Mouse (Mus musculus) MEL (cell line): ENCODE results near the gene Rnasel. TPM values are rescaled to one million over a fixed set of nuclear protein-coding genes. Genes with fewer than 3 reads are reported as not detected.
A peak's percentile ranks its signal among the peaks of the same experiment; 100 is the strongest.
"Not testable (repeated sequence)": the region's sequence is repeated elsewhere in the genome, so short reads cannot be mapped to it uniquely, and the experiment has no call there.

Source experiments
- DNase-seq: peaks from one replicate; pipeline ENCODE4 v3.0.0; 2011; ENCODE audit warnings: low read depth, low spot score
- H3K27ac ChIP-seq: 2 replicates; pipeline ENCODE4 v1.5.1; 2012; ENCODE audit warnings: low read depth, mild to moderate bottlenecking, control low read depth, low read length, moderate library complexity; ENCODE audit not compliant: control insufficient read depth
- H3K27me3 ChIP-seq, 2 experiments: fragments of 150-350 bp in 1 of 2; sonication (generic) in 1 of 2; 2 replicates each; pipeline ENCODE4 v1.6.1; 2012; ENCODE audit warnings: low read length in 2 of 2, mild to moderate bottlenecking in 2 of 2, improper control_type of control experiment in 1 of 2, moderate library complexity in 1 of 2; ENCODE audit not compliant: insufficient read depth in 2 of 2, control insufficient read depth in 1 of 2
- H3K36me3 ChIP-seq, 2 experiments: 2 replicates each; pipeline ENCODE4 v1.6.1; 2012 to 2014; ENCODE audit warnings: low read length in 2 of 2, improper control_type of control experiment in 1 of 2, inconsistent platforms in 1 of 2, mild to moderate bottlenecking in 1 of 2; ENCODE audit not compliant: insufficient read depth in 2 of 2, control insufficient read depth in 1 of 2
- H3K4me1 ChIP-seq, 2 experiments: fragments of 150-350 bp in 1 of 2; sonication (generic) in 1 of 2; 2 replicates each; pipeline ENCODE4 v1.6.1; 2012; ENCODE audit warnings: low read length in 2 of 2, improper control_type of control experiment in 1 of 2, mild to moderate bottlenecking in 1 of 2; ENCODE audit not compliant: insufficient read depth in 2 of 2, control insufficient read depth in 1 of 2
- H3K4me3 ChIP-seq, 2 experiments: fragments of 150-350 bp in 1 of 2; sonication (generic) in 1 of 2; 2 replicates each; pipeline ENCODE4 v1.5.1; 2012; ENCODE audit warnings: low read depth in 2 of 2, low read length in 2 of 2, mild to moderate bottlenecking in 2 of 2, moderate library complexity in 2 of 2, control low read depth in 1 of 2, improper control_type of control experiment in 1 of 2; ENCODE audit not compliant: control insufficient read depth in 1 of 2, insufficient read depth in 1 of 2
- H3K79me2 ChIP-seq: 2 replicates; pipeline ENCODE4 v1.6.1; 2012; ENCODE audit warnings: mild to moderate bottlenecking, low read length, moderate library complexity; ENCODE audit not compliant: control insufficient read depth, poor library complexity, insufficient read depth
- H3K9ac ChIP-seq: 2 replicates; pipeline ENCODE4 v1.6.1; 2012; ENCODE audit warnings: low read depth, mild to moderate bottlenecking, control low read depth, low read length, moderate library complexity; ENCODE audit not compliant: control insufficient read depth, poor library complexity, severe bottlenecking
- H3K9me3 ChIP-seq: fragments of 150-350 bp; sonication (generic); replicated peaks from 2 replicates; pipeline ENCODE4 v1.6.1; 2012; ENCODE audit warnings: mild to moderate bottlenecking, low read length, improper control_type of control experiment, moderate library complexity; ENCODE audit not compliant: insufficient read depth
- E2F4 ChIP-seq: IDR thresholded peaks from 2 replicates; pipeline ENCODE4 v1.6.1; 2011; ENCODE audit warnings: low read depth, low read length, improper control_type of control experiment, borderline replicate concordance
- GABPA ChIP-seq: IDR thresholded peaks from 2 replicates; pipeline ENCODE4 v1.6.1; 2012; ENCODE audit warnings: low read depth, mild to moderate bottlenecking, inconsistent platforms, low read length, improper control_type of control experiment, moderate library complexity
- JUND ChIP-seq: IDR thresholded peaks from 2 replicates; pipeline ENCODE4 v1.6.1; 2011; ENCODE audit warnings: low read depth, mild to moderate bottlenecking, improper control_type of control experiment, low read length
- KAT2A ChIP-seq: conservative IDR thresholded peaks from 2 replicates; pipeline ENCODE4 v1.6.1; 2012; ENCODE audit warnings: low read depth, low read length, improper control_type of control experiment, inconsistent platforms
- MEF2A ChIP-seq: IDR thresholded peaks from 2 replicates; pipeline ENCODE4 v1.6.1; 2014; ENCODE audit warnings: low read depth, mild to moderate bottlenecking, inconsistent platforms, low read length, improper control_type of control experiment; ENCODE audit not compliant: poor library complexity, insufficient replicate concordance, severe bottlenecking; ENCODE audit errors: extremely low read depth
- POLR2AphosphoS2 ChIP-seq: IDR thresholded peaks from 2 replicates; pipeline ENCODE4 v1.6.1; 2011; ENCODE audit warnings: low read length, improper control_type of control experiment
- SMC3 ChIP-seq: IDR thresholded peaks from 2 replicates; pipeline ENCODE4 v1.6.1; 2011; ENCODE audit warnings: low read depth, low read length, improper control_type of control experiment
- TAL1 ChIP-seq: IDR thresholded peaks from 2 replicates; pipeline ENCODE4 v1.6.1; 2012; ENCODE audit warnings: mild to moderate bottlenecking, inconsistent platforms, low read length, moderate library complexity, mixed read lengths
- TCF12 ChIP-seq: IDR thresholded peaks from 2 replicates; pipeline ENCODE4 v1.6.1; 2014; ENCODE audit warnings: low read depth, mild to moderate bottlenecking, inconsistent platforms, low read length, improper control_type of control experiment, moderate library complexity
- USF1 ChIP-seq: IDR thresholded peaks from 2 replicates; pipeline ENCODE4 v1.6.1; 2014; ENCODE audit warnings: low read depth, mild to moderate bottlenecking, inconsistent platforms, low read length, improper control_type of control experiment, moderate library complexity
- ZNF384 ChIP-seq: IDR thresholded peaks from 2 replicates; pipeline ENCODE4 v1.6.1; 2012; ENCODE audit warnings: low read depth, mild to moderate bottlenecking, inconsistent platforms, low read length, improper control_type of control experiment
- polyA plus RNA-seq, 2 experiments: library from polyadenylated mRNA; stranded (reverse) in 1 of 2; unstranded in 1 of 2; fragments of >175 nt in 1 of 2; fragments of >200 nt in 1 of 2; gene quantifications; 2 replicates each; pipeline versions ENCODE4 v1.2.1 to v1.2.4; 2012; ENCODE audit warnings: low replicate concordance in 2 of 2, low read depth in 1 of 2; ENCODE audit not compliant: insufficient read length in 2 of 2, insufficient read depth in 1 of 2, missing spikeins in 1 of 2
- total RNA-seq: library from RNA; depleted of rRNA; stranded (reverse); fragments of 300-350 nt; gene quantifications from 2 replicates; pipeline ENCODE4 v1.2.3, GENCODE M21; 2012

Rnasel gene
- total and polyA plus RNA-seq, 3 experiments: 5.2 to 8.1 TPM; not detected in 1

DNA sequence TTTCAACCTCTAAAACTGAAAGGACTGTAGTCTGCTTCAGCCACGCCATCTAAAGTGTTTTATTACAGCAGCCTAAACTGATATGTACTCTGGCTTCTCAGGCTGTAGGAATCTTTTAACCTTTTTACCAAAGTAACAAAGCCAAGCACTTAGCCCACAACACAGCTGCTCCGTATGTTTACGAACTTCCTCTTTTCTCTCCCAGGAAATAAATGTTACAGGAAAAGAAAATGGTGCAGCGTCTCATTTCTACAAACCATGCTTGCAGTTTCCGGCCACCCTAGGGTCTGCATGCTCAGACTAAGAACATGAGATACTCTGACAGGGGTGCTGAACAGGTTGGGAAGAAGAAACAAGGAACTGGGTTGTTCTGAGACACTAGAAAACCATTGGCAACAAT is 19.2 kb downstream of the Rnasel start:
- H3K27ac ChIP-seq: no peak overlapping the region

DNA sequence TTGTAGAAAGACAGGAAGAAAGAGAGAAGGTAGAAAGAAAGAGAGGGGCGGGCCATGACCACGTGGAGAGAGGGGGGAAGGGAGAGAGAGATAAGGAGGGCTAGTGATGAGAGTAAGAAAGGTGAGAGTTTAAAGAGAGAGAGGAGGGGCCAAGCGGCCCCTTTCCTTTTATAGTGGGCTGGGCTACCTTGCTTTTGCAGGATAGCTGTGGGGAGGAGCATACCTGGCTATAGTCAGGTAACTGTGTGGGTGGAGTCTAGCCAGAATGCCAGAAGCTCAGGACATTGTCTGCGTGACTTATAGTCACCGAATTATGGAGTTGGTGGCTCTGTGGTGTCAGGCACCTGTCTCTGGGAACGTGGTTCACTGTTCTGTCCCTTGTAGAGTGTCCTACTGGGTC is 20.3 kb downstream of the Rnasel start:
- not testable (repeated sequence) for H3K9me3 ChIP-seq, H3K4me1 ChIP-seq, H3K27me3 ChIP-seq, H3K4me3 ChIP-seq, H3K36me3 ChIP-seq, H3K27ac ChIP-seq, DNase-seq, H3K9ac ChIP-seq, H3K79me2 ChIP-seq

More for the DNA sequence above, 19.2 kb downstream of the Rnasel start:
- Histone ChIP-seq H3K27me3 (no peaks in the 10 kb centered on the region), H3K4me3 (no peak overlapping the region), H3K4me1 (no peaks in the 10 kb centered on the region), H3K36me3 (no peaks in the 10 kb centered on the region), H3K9ac (no peak overlapping the region), H3K79me2 (no peaks in the 10 kb centered on the region), H3K9me3 (no peaks in the 10 kb centered on the region)
- no peak for TF ChIP-seq SMC3
- peak; percentile 33 for DNase-seq

DNA sequence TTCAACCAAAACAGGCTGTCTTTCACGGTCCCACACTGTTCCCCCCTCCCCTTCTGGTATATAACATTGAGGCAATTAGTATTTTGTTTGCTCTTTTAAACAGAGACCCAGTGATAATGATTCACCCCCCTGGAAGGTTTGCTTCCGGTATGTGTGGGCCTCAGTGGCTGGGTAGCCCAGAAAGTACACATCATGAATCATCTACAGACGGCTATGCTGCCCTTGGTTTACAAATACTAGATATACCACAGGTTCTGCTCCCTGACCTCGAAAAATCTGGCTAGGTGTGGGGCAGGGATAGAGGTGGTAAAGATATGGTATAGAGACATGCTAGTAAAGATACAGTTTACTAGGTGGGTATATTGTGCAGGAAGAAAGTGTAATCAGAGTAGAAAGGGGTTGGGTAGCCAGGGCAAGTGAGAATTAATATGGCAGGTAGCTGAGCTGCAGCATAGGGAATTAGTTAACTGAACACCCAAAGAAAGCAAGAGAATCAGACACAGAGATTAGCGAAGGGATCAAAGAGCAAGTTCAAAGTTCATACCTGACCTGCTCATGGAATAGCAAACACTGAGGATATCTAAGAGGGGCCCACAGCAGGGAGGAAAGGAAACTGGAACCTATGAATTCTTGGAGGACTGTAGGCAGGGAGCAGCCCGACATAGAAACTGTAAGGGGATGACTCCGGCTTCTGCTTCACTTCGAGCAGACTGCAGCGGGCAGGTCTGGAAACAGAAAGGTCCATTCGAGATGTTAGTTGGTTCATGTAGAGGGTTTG is 21.0 kb downstream of the Rnasel start:
- no peak for DNase-seq
- no peaks in the 10 kb centered on the region for H3K9me3 ChIP-seq
- no peak overlapping the region for H3K27ac ChIP-seq
- no peaks in the 10 kb centered on the region for H3K36me3 ChIP-seq
- H3K4me3 ChIP-seq: no peak overlapping the region
- no peaks in the 10 kb centered on the region for H3K4me1 ChIP-seq
- H3K27me3 ChIP-seq: no peaks in the 10 kb centered on the region; a peak in 1 of 4 replicates
- no peak overlapping the region for H3K9ac ChIP-seq
- TF ChIP-seq KAT2A (no peak), MEF2A (no peak), ZNF384 (no peak), POLR2AphosphoS2 (no peak), SMC3 (no peak), TCF12 (no peak), USF1 (no peak), GABPA (no peak), TAL1 (no peak), E2F4 (no peak), JUND (no peak)
- no peaks in the 10 kb centered on the region for H3K79me2 ChIP-seq
